Mouse (Mus musculus): ENCODE measurements at regions not wholly inside any gene's neighbourhood (a gene's known extent, or its start where the extent isn't known, plus 50 kb on each side); places are given as distances from the start of the nearest gene placed in this dataset.

DNA sequence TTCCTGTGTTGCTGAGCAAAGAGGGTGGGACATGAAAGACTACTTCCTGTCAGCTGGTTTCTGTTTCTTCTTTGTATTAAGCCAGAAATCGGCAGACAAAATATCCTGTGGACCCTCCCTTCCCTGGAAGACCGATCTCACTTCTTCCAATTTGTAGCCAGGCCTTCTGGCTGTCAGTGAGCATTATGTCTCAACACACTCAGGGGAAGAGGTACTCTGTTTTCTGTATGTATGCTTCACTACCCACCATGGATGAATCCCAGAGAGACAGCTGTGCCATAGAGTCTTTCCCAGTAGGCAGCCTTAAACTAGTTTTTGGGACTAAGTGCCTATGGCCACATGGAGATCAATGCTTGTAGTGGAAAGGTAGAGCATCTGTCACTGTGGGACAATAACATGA is 96.8 kb upstream of the Ptprm start:
- no peak for TF ChIP-seq POLR2A (IDR thresholded peaks at IDR 0.05; ENCODE audit: control insufficient read depth, low read depth, low read length)
- no peak for TF ChIP-seq CTCF (IDR thresholded peaks at IDR 0.05; ENCODE audit: control insufficient read depth, insufficient read depth, insufficient replicate concordance, low read depth, low read length)
